Mouse (Mus musculus) heart, adult 10 weeks (tissue): ENCODE data around the gene Esam. TPM values are rescaled to one million over a fixed set of nuclear protein-coding genes. Genes with fewer than 3 reads are reported as not detected.

Experiments
- polyA plus RNA-seq: library from polyadenylated mRNA; stranded (reverse); fragments of 350-450 nt; fragmentation: Illumina TruSeq; extraction: RNeasy Lipid Tissue Mini Kit (QIAGEN cat#74804); gene quantifications from one replicate; pipeline ENCODE4 v1.2.3, GENCODE M21; 2014; ENCODE audit warnings: low read depth, low replicate concordance

Esam gene
- polyA plus RNA-seq, result 73.7 TPM

GRCm38 (mm10) chr9:37527396-37528224 lies at the start of gene Esam:
Gene Esam, plus strand, starts transcription at chr9:37528078.

DNA sequence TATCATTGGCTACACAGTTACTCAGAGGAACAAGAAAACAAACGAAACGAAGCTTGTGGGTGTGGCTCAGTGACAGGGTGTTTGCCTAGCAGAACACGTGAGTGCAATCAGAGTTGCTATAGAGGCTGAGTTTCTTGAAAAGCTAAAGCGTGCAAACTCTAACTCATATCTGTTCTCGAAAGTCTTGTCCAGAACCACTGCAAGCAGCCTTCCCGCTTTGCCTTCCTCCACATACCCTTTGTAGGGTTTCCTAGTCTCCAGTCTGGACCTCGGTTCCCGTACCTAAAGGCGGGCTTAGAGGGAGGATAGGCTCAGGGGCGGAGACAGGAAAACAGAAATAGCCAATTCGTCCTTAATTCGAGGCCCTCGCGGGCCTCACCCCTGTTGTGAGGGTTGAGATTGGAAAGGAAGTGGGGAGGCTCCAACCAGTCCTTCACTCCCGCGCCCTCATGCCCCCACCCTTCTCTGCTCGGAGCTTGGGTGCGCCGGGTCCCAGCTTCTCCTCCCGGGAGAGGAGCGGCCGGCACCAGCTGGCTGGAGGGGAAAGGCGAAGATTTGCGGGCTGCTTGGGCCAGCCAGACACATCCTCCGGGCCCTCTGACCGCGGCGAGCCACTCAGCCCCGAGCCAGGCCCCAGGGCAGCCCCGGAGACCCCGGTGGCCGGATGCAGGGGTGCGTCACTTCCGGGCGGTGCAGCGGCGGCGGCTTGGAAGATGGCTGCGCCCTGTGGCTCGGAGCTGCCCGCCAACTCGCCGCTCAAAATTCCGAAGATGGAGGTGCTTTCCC lies 39.1 kb upstream of the Esam start, which contains the start of gene Msantd2:
TSS of gene Msantd2 (plus strand) at position 709 of the 786 bp plus-strand sequence.

DNA sequence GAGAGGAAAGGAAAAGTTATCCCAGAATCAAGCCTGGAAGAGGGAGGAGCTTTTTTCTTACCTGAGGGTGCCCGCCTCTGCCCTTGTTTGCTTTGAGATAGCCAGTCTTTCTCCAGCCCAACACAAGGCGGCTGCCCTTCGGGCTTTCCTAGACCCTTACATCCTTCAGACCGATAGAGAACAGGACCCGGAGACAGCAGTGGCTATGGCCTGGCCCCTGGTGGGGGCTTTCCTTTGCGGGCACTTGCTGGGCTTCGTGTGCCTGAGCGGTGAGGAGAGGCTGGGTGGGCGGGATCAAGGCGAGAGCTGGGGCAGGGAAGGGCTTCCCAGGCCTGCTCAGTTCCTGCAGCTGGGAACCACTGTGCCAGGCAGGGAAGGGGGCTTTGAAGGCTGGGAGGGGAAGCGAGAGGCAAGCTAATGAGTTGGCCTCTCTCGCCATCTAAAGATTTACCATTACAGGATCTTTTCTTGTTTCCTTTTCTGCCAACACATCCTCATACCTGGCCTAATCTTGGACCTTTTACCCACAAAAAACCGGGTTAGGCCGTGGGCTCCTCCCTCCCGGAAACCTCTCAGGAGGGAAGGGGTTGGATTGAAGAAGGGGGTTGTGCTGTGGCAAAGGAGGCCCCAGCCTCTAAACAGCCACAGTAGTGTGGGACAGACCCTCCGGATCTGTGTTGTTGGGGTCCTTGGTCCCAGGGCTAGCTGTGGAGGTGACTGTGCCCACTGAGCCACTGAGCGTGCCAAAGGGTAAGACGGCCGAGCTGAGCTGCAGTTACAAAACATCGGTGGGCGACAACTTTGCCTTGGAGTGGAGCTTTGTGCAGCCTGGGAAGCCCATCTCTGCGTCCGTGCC lies 11.5 kb downstream of the Esam start, which contains the start of gene Vsig2:
TSS of gene Vsig2 (plus strand) at position 86 of the 856 bp plus-strand sequence.

GRCm38 (mm10) chr9:37552536-37553293 lies 24.8 kb downstream of the Esam start, which contains the start of gene Nrgn:
Gene Nrgn, minus strand, starts transcription at chr9:37552904.

GRCm38 (mm10) chr9:37554838-37555748 lies 27.2 kb downstream of the Esam start, which contains the start of gene Siae:
Gene Siae, plus strand, starts transcription at chr9:37555698.

Other genes with a start within 250 kb of the Esam start
- gene Ccdc15, start 179.6 kb upstream of the Esam start, polyA plus RNA-seq, result 1.6 TPM
- gene Hepacam, start 160.7 kb upstream of the Esam start, polyA plus RNA-seq, result not detected
- 22.6 TPM for gene Robo4, start 126.2 kb upstream of the Esam start, polyA plus RNA-seq
- gene Robo3, start 94.8 kb upstream of the Esam start, polyA plus RNA-seq, result not detected
- gene Msantd2, start 38.8 kb upstream of the Esam start, polyA plus RNA-seq, result 26.6 TPM
- 17.8 TPM for gene Vsig2, start 11.2 kb downstream of the Esam start, polyA plus RNA-seq
- gene Nrgn, start 24.8 kb downstream of the Esam start, polyA plus RNA-seq, result 2.3 TPM
- 12.0 TPM for gene Siae, start 27.6 kb downstream of the Esam start, polyA plus RNA-seq
- 9.9 TPM for gene Spa17, start 85.6 kb downstream of the Esam start, polyA plus RNA-seq
- gene Tbrg1, start 129.2 kb downstream of the Esam start, polyA plus RNA-seq, result 36.7 TPM
- gene Panx3, start 141.2 kb downstream of the Esam start, polyA plus RNA-seq, result not detected
- gene Olfr160, start 188.2 kb downstream of the Esam start, polyA plus RNA-seq, result not detected
- not detected for gene Olfr874, start 217.0 kb downstream of the Esam start, polyA plus RNA-seq
- gene Olfr875, start 243.8 kb downstream of the Esam start, polyA plus RNA-seq, result not detected